8 mouse cellular contexts compared by ENCODE assay signal in the genomic region with DNA sequence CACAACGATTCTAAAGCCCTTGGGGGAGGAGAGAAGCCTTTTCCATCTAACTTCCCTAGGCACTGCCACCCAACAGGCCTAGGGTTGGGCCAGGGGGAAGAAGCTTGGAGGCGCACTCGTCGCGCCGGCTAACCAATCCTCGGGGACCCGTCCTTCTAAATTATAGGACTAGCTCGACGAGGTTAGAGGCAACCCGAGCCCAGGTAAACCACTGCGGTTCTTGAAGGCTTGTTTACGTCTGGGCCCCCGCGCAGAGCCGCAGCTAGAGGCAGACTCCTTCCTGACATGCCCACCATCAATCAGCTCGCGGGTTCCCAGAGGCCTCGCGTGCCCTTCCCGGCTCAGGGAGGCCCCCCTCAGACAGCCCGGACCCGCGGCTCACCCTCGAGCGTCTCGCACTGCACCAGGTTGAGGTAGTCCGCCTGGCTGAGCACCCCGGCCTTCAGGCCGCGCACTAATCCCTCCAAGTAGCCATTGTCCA. TPM values are rescaled to one million over a fixed set of nuclear protein-coding genes. Genes with fewer than 3 reads are reported as not detected.
DNase-seq lines count a peak whose midpoint lies in the region; ATAC-seq and TF ChIP-seq lines count a peak whose summit lies in the region.

No protein-coding gene starts in this region.

- peak overlapping the region; percentile 80 for H3K27ac ChIP-seq in kidney, embryonic 16.5 days (ENCODE audit: low read length)
- no peak overlapping the region for H3K27ac ChIP-seq in embryonic fibroblast, embryonic 13.5 days (ENCODE audit: insufficient read depth, low read length)
- peak overlapping the region; percentile 82 for H3K27ac ChIP-seq in intestine, embryonic 16.5 days (ENCODE audit: low read length)
- peak overlapping the region; percentile 88 for H3K27ac ChIP-seq in midbrain, embryonic 13.5 days

- peak; percentile 78 for ATAC-seq in kidney, embryonic 16.5 days (ENCODE audit: low FRiP score, low TSS enrichment)
- peak; percentile 78 for ATAC-seq in intestine, embryonic 16.5 days
- peak; percentile 90 for ATAC-seq in midbrain, embryonic 13.5 days

- TF ChIP-seq POLR2A in embryonic fibroblast, embryonic 13.5 days (IDR thresholded peaks at IDR 0.05; ENCODE audit: low read depth, low read length): no peak

- H3K27me3 ChIP-seq in kidney, embryonic 16.5 days (ENCODE audit: insufficient read depth, low read length): no peaks in the 10 kb centered on the region
- H3K27me3 ChIP-seq in intestine, embryonic 16.5 days (replicated peaks; ENCODE audit: control insufficient read depth, insufficient read depth, low read length): no peaks in the 10 kb centered on the region
- H3K27me3 ChIP-seq in midbrain, embryonic 13.5 days: no peaks in the 10 kb centered on the region

- H3K4me2 ChIP-seq in kidney, embryonic 16.5 days (replicated peaks; ENCODE audit: low read depth, low read length): peak overlapping the region; percentile 73
- H3K4me2 ChIP-seq in intestine, embryonic 16.5 days (ENCODE audit: low read depth, low read length): peak overlapping the region; percentile 87
- H3K4me2 ChIP-seq in midbrain, embryonic 13.5 days (replicated peaks): peak overlapping the region; percentile 85

- no peaks in the 10 kb centered on the region for H3K9me3 ChIP-seq in kidney, embryonic 16.5 days (ENCODE audit: low read length)
- no peaks in the 10 kb centered on the region for H3K9me3 ChIP-seq in intestine, embryonic 16.5 days (ENCODE audit: control insufficient read depth, low read length)
- no peaks in the 10 kb centered on the region for H3K9me3 ChIP-seq in midbrain, embryonic 13.5 days

- TF ChIP-seq CTCF in embryonic fibroblast, embryonic 13.5 days (IDR thresholded peaks at IDR 0.05; ENCODE audit: borderline replicate concordance, insufficient read depth, low read length): no peak

- DNase-seq in kidney, adult 8-10 months: no peak
- peak; percentile 25 for DNase-seq in ES-CJ7 (ENCODE audit: low read depth, low spot score)
- DNase-seq in cerebellum, adult 9-10 months: no peak
- DNase-seq in spleen, postnatal 14 days (ENCODE audit: low spot score in 2 of 2): no peak

- H3K4me3 ChIP-seq in kidney, embryonic 16.5 days (ENCODE audit: low read length): peak overlapping the region; percentile 81
- H3K4me3 ChIP-seq in embryonic fibroblast, embryonic 13.5 days (ENCODE audit: insufficient read depth, low read length): peak overlapping the region; percentile 66
- H3K4me3 ChIP-seq in intestine, embryonic 16.5 days (ENCODE audit: low read length): peak overlapping the region; percentile 94
- peak overlapping the region; percentile 83 for H3K4me3 ChIP-seq in midbrain, embryonic 13.5 days (replicated peaks)

- peaks cover 18% of the 10 kb centered on the region for H3K4me1 ChIP-seq in kidney, embryonic 16.5 days (ENCODE audit: insufficient read depth, low read length)
- no peaks in the 10 kb centered on the region for H3K4me1 ChIP-seq in embryonic fibroblast, embryonic 13.5 days (ENCODE audit: control insufficient read depth, insufficient read depth, low read length)
- peaks cover 18% of the 10 kb centered on the region for H3K4me1 ChIP-seq in intestine, embryonic 16.5 days (ENCODE audit: control insufficient read depth, insufficient read depth, low read length)
- H3K4me1 ChIP-seq in midbrain, embryonic 13.5 days (replicated peaks): peaks cover 39% of the 10 kb centered on the region

- H3K36me3 ChIP-seq in kidney, embryonic 16.5 days (ENCODE audit: insufficient read depth, low read length): no peaks in the 10 kb centered on the region
- H3K36me3 ChIP-seq in intestine, embryonic 16.5 days (ENCODE audit: control insufficient read depth, insufficient read depth, low read length): no peaks in the 10 kb centered on the region
- 0 out of 2 replicates have a peak, but pooled peaks cover 4% of the 10 kb centered on the region for H3K36me3 ChIP-seq in midbrain, embryonic 13.5 days

- H3K9ac ChIP-seq in kidney, embryonic 16.5 days (replicated peaks; ENCODE audit: low read length): peak overlapping the region; percentile 76
- peak overlapping the region; percentile 94 for H3K9ac ChIP-seq in intestine, embryonic 16.5 days (ENCODE audit: low read depth, low read length)
- peak overlapping the region; percentile 86 for H3K9ac ChIP-seq in midbrain, embryonic 13.5 days (replicated peaks)

- WGBS in kidney, embryonic 16.5 days: under 1% methylated on average over 31 of the region's 31 CpGs
- WGBS in intestine, embryonic 16.5 days: under 1% methylated on average over 31 of the region's 31 CpGs
- WGBS in midbrain, embryonic 13.5 days: under 1% methylated on average over 31 of the region's 31 CpGs

RNA-seq across cellular contexts. Expression of gene Atp6v0d1, which starts 0.4 kb away (rescaled TPM):
- polyA plus RNA-seq in kidney, embryonic 16.5 days (2015; fragmentation: Nextera tagmentation; extraction: Ambion mirVana): 106 and 111 TPM in 2 replicates
- 134 and 138 TPM in 2 replicates for polyA plus RNA-seq in embryonic fibroblast, embryonic 13.5 days (2011; ENCODE audit: insufficient read length, low read depth, missing spikeins)
- 115 and 125 TPM in 2 replicates for polyA plus RNA-seq in intestine, embryonic 16.5 days (2015; fragmentation: Nextera tagmentation; extraction: Ambion mirVana)
- 177 and 182 TPM in 2 replicates for polyA plus RNA-seq in midbrain, embryonic 13.5 days (2015; fragmentation: Nextera tagmentation; extraction: Ambion mirVana)

RNA-seq across cellular contexts. Expression of gene Ripor1, which starts 39.6 kb away (rescaled TPM):
- 44.5 and 46.3 TPM in 2 replicates for polyA plus RNA-seq in kidney, embryonic 16.5 days (2015; fragmentation: Nextera tagmentation; extraction: Ambion mirVana)
- 31.7 and 40.8 TPM in 2 replicates for polyA plus RNA-seq in embryonic fibroblast, embryonic 13.5 days (2011; ENCODE audit: insufficient read length, low read depth, missing spikeins)
- polyA plus RNA-seq in intestine, embryonic 16.5 days (2015; fragmentation: Nextera tagmentation; extraction: Ambion mirVana): 17.1 and 17.8 TPM in 2 replicates
- polyA plus RNA-seq in midbrain, embryonic 13.5 days (2015; fragmentation: Nextera tagmentation; extraction: Ambion mirVana): 22.6 and 25.9 TPM in 2 replicates

RNA-seq across cellular contexts. Expression of gene Hsd11b2, which starts 46.9 kb away (rescaled TPM):
- polyA plus RNA-seq in kidney, embryonic 16.5 days (2015; fragmentation: Nextera tagmentation; extraction: Ambion mirVana): 39.3 and 39.9 TPM in 2 replicates
- 0.28 and 0.35 TPM in 2 replicates for polyA plus RNA-seq in embryonic fibroblast, embryonic 13.5 days (2011; ENCODE audit: insufficient read length, low read depth, missing spikeins)
- 1.9 and 2.3 TPM in 2 replicates for polyA plus RNA-seq in intestine, embryonic 16.5 days (2015; fragmentation: Nextera tagmentation; extraction: Ambion mirVana)
- 11.6 and 16.9 TPM in 2 replicates for polyA plus RNA-seq in midbrain, embryonic 13.5 days (2015; fragmentation: Nextera tagmentation; extraction: Ambion mirVana)
